Mouse (Mus musculus) heart, postnatal 0 days (tissue): ENCODE results near the gene Cyp2c39.

Source experiments
- CTCF ChIP-seq: IDR thresholded peaks from 2 replicates; pipeline ENCODE4 v1.5.1; 2016; ENCODE audit warnings: antibody characterized with exemption, control low read depth, low read depth
- EP300 ChIP-seq: IDR thresholded peaks from 2 replicates; pipeline ENCODE4 v1.6.1; 2016; ENCODE audit warnings: antibody characterized with exemption, low read depth

DNA sequence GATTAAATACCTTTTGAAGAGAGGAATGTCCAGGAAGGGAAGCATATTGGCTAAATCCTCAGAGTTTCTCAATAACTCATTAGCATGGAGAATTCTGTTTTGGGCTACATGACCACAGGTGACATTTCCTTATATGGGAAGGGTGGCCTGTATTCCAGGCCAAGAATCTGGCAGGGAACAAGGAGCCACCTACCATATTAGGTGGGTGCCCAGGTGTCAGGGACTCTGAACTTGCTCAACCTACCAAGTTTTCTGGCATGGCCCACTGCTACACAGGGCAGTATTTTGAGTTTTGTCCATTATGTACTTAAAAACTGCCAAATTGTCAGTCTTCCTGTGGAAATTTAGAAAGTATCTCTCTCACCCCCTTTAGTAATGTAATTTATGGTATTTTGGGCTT, 4.3 kb upstream of the Cyp2c39 start:
- no peak for TF ChIP-seq CTCF
- no peak for TF ChIP-seq EP300
